Mouse (Mus musculus) embryonic facial prominence, embryonic 15.5 days (tissue): ENCODE results near the gene BC004004. TPM values are rescaled to one million over a fixed set of nuclear protein-coding genes. Genes with fewer than 3 reads are reported as not detected.

Source experiments
- ATAC-seq: fragments of 200-750 bp; cut with Nextera tagmentation; 2 replicates; pipeline ENCODE4 v1.8.0; 2017; ENCODE audit warnings: low read depth, moderate TSS enrichment; ENCODE audit not compliant: insufficient number of reproducible peaks, low FRiP score, low TSS enrichment
- H3K27ac ChIP-seq: fragments of 300-500 bp; sonication (generic); replicated peaks from 2 replicates; pipeline ENCODE4 v1.5.1; 2015; ENCODE audit warnings: mild to moderate bottlenecking, inconsistent platforms
- H3K27me3 ChIP-seq: fragments of 300-500 bp; sonication (generic); 2 replicates; pipeline ENCODE4 v1.6.1; 2015; ENCODE audit warnings: inconsistent platforms
- H3K36me3 ChIP-seq: fragments of 300-500 bp; sonication (generic); 2 replicates; pipeline ENCODE4 v1.6.1; 2015; ENCODE audit warnings: mild to moderate bottlenecking, inconsistent platforms
- H3K4me1 ChIP-seq: fragments of 300-500 bp; sonication (generic); 2 replicates; pipeline ENCODE4 v1.6.1; 2015; ENCODE audit warnings: inconsistent platforms
- H3K4me2 ChIP-seq: fragments of 300-500 bp; sonication (generic); replicated peaks from 2 replicates; pipeline ENCODE4 v1.6.1; 2015; ENCODE audit warnings: mild to moderate bottlenecking, inconsistent platforms
- H3K4me3 ChIP-seq: fragments of 300-500 bp; sonication (generic); replicated peaks from 2 replicates; pipeline ENCODE4 v1.5.1; 2015; ENCODE audit warnings: mild to moderate bottlenecking, inconsistent platforms
- H3K9ac ChIP-seq: fragments of 300-500 bp; sonication (generic); 2 replicates; pipeline ENCODE4 v1.6.1; 2015; ENCODE audit warnings: inconsistent platforms
- H3K9me3 ChIP-seq: fragments of 300-500 bp; sonication (generic); replicated peaks from 2 replicates; pipeline ENCODE4 v1.6.1; 2016; ENCODE audit warnings: inconsistent platforms
- WGBS: fragments of 180-500 bp; shearing (Covaris S2); methylation state at CpG from one replicate; pipeline ENCODE4 v1.1.7; 2015; 5-methylcytosine and 5-hydroxymethylcytosine counted together
- polyA plus RNA-seq: library from polyadenylated mRNA; unstranded; fragments of >200 nt; fragmentation: Nextera tagmentation; extraction: Ambion mirVana; gene quantifications from 2 replicates; pipeline ENCODE4 v1.2.1, GENCODE M21; 2015

The BC004004 gene
- polyA plus RNA-seq, 1 experiment from 2014 or later = 85.8 TPM

DNA sequence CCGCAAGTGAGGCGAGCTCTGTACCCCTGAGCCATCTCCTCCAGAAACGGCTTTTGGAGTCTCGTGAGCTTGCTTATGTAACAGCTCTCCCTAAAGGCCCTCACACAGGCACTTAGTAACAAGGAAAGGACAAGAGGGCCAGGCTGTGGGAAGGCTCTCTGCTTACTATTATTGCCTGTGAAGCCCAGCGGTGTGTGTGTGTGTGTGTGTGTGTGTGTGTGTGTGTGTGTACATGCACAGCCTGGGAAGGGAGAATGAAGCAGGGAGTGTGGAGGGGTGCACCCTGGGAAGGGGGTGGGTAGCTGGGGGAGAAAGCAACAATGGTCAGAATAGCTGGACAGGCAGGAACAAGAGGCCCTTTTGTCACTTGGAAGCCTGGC, 86.9 kb downstream of the BC004004 start:
- Histone ChIP-seq H3K4me2 (no peak overlapping the region), H3K4me3 (no peak overlapping the region), H3K27ac (peak overlapping the region; percentile 84), H3K27me3 (no peaks in the 10 kb centered on the region), H3K36me3 (no peaks in the 10 kb centered on the region), H3K9ac (no peak overlapping the region), H3K4me1 (peaks cover 17% of the 10 kb centered on the region), H3K9me3 (no peaks in the 10 kb centered on the region)
- 38% methylated on average over 5 of the region's 5 CpGs for WGBS
- peak; percentile 20; the same call in 1 of the 2 replicates for ATAC-seq

DNA sequence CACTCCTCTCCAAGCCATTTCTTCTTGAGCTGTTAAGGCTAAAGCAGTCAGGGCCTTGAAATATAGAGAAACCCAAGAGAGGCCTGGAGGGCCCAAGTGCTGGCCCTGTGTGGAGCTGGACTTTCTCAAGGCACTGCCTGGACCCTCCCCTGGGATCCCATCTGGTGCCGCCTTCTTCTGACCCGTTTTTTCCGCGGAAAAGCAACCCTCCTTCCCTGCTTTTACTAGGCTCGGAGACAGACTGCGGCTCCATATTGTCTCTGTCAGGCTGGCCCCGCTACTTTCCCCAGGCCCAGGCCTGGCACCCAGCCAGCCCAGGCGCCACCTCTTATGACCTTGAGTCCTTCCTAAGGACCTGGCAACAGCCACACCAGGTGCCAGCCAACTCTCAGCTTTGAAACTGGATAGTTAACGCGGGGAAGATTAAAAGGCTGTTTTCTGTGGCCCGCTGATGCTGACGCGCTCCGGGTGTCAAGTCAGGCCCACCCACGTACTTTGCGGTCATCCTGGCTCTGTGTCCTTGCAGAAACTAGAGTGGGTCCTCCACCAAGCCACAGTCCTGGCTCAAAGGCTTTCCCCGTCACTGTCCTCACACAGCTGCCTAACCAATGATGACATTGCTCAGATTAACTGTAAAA, 87.4 kb downstream of the BC004004 start:
- Histone ChIP-seq H3K4me3 (peak overlapping the region; percentile 28; the same call in 1 of the 2 replicates), H3K4me2 (peak overlapping the region; percentile 47), H3K4me1 (peaks cover 17% of the 10 kb centered on the region), H3K27ac (peak overlapping the region; percentile 84), H3K36me3 (no peaks in the 10 kb centered on the region), H3K9ac (0 out of 2 replicates have a peak overlapping the region, but pooled peaks have one; percentile 9), H3K27me3 (no peaks in the 10 kb centered on the region), H3K9me3 (no peaks in the 10 kb centered on the region)
- WGBS = 30% methylated on average over 17 of the region's 17 CpGs
- peak; percentile 52 for ATAC-seq

DNA sequence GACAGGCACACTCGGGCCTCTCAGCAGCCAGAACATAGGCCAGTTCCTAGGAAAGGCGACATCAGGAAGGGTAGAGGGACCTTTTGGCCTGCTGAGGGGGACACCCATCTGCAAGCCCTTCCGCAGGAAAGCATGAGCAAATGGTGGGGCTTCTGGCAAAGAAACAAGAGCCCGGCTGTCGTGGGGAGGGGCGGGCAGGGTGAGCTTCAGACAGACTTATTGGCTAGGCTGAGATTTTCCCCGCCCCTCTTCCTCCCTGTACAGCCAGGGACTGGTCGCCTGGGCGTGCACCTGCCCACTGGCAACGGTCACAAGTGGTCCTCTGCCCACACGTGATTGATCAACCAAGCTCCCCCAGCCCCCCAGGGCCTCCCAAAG, 87.9 kb downstream of the BC004004 start:
- ATAC-seq = peak; percentile 69
- peak overlapping the region; percentile 21; the same call in 1 of the 2 replicates for H3K9ac ChIP-seq
- no peaks in the 10 kb centered on the region for H3K27me3 ChIP-seq
- peak overlapping the region; percentile 47 for H3K4me2 ChIP-seq
- H3K4me3 ChIP-seq = peak overlapping the region; percentile 28
- H3K27ac ChIP-seq = peak overlapping the region; percentile 84
- no peaks in the 10 kb centered on the region for H3K36me3 ChIP-seq
- 3% methylated on average over 11 of the region's 11 CpGs for WGBS
- no peaks in the 10 kb centered on the region for H3K9me3 ChIP-seq
- peaks cover 17% of the 10 kb centered on the region for H3K4me1 ChIP-seq

DNA sequence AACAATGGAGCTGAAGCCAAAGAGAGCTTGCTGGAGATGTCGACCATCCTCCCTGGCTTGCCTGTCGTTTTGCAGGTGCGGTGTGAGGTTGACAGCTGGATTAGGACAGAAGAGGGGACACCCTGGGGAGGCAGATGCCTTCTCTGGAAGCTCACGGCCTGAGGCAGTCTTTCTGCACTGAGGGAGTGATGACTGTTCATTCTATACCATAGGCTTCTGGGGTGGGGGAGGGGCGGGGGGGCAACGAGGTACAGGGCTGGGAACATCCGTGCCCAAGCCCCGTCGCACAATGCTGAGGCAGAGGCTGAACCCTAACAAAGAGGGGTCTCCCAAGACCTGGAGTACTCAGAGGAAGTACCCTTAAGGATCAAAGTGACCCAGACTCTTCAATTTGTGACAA, 88.3 kb downstream of the BC004004 start:
- ATAC-seq = peak; percentile 9; the same call in 1 of the 2 replicates

DNA sequence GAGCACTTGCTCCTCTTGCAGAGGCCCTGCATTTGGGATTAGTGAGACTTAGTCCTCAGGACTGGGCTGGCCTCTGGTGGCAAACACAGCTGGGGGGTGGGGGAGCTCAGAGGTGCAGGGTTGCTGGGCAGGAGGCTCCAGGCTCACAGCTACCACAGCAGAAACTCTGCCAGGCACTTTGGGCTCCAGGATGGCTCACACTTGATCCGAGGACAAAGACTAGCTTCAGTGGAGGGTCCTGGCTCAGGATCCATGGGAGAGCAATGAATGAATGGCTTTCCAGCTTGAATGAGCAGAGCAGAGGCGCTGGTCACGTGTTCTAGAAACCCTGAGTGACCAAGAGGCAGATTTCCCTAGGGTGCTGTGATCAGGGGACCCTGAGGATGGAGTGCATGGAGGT, 90.3 kb downstream of the BC004004 start:
- Histone ChIP-seq H3K27me3 (no peaks in the 10 kb centered on the region), H3K4me1 (peaks cover 17% of the 10 kb centered on the region), H3K4me3 (no peak overlapping the region), H3K9ac (no peak overlapping the region), H3K36me3 (no peaks in the 10 kb centered on the region), H3K9me3 (no peaks in the 10 kb centered on the region), H3K4me2 (no peak overlapping the region), H3K27ac (no peak overlapping the region)
- ATAC-seq = no peak
- WGBS = 55% methylated on average over 3 of the region's 3 CpGs

More for the DNA sequence above, 88.3 kb downstream of the BC004004 start:
- Histone ChIP-seq H3K27ac (peak overlapping the region; percentile 84; the same call in 1 of the 2 replicates), H3K4me3 (peak overlapping the region; percentile 28), H3K9ac (peak overlapping the region; percentile 21; the same call in 1 of the 2 replicates), H3K4me1 (peaks cover 17% of the 10 kb centered on the region), H3K27me3 (no peaks in the 10 kb centered on the region), H3K9me3 (no peaks in the 10 kb centered on the region), H3K4me2 (peak overlapping the region; percentile 47), H3K36me3 (no peaks in the 10 kb centered on the region)
- WGBS = 6% methylated on average over 9 of the region's 9 CpGs

DNA sequence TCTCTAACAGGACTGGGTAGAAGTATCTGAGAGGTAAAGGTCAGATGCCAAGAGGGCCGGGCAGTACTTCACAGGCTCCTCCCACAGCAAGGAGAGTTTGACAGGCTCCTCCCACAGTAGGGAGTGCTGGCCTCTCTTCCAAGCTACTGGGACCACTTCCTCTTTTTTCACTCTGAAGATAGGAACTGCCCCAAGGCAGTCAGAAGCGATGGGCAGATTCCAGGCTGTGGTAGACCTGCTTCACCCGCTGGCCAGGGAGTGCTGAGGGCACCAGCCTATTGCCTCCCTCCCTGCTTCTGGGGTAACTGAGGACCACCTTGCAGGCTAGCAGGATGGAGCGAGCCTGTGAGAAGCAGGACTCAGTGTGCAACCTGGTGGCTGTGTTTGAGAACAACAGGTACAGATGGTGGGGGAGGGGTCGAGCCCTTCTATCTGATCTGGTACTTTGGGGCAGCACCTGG, 92.2 kb downstream of the BC004004 start, which contains the start of gene Fgd2:
Gene Fgd2, plus strand, starts transcription at position 154 of the 461 bp plus-strand sequence.
- no peak for ATAC-seq
- H3K4me2 ChIP-seq = no peak within 1 kb of the TSS
- no peak within 1 kb of the TSS for H3K27ac ChIP-seq
- no peaks in the 10 kb centered on the region for H3K9me3 ChIP-seq
- WGBS = 17% methylated on average over 5 of the region's 5 CpGs
- peaks cover 14% of the 10 kb centered on the region for H3K4me1 ChIP-seq
- no peak within 1 kb of the TSS for H3K4me3 ChIP-seq
- H3K36me3 ChIP-seq = no peaks in the 10 kb centered on the region
- H3K9ac ChIP-seq = no peak within 1 kb of the TSS
- no peaks in the 10 kb centered on the region for H3K27me3 ChIP-seq

DNA sequence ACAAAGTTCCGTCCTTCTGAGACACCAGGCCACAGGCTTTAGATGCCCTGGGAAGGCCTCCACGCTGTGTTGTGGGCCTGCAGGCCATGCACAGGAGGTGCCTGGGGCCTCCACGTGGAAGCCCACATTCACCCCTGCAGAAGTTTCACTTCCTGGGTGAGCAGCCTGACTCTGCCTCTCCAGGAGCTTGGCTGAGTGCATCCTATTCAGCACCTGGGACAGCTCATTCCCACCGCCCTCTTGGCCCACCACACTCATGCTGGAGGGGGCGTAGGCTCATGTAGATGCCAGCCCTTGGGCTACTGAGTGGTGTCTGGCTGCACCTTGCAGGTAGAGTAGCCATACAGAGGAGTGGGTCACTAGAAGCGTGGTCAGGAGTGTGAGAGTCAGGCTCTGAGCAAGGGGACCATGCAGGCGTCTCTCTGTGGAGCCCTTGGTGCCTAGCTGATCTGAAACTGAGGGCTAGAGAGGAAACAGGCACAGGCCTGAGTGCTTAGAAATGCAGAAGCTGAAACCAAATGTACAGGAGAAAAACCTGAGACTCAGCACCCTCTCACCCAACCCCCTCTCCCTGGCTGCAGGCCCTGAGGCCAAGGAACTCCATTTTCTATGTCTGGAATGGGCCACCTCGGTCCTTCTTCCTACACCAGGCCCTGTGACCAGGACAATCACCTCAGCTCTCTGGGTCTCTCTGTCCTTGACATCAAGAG, 93.5 kb downstream of the BC004004 start:
- no peak for ATAC-seq
- Histone ChIP-seq H3K36me3 (no peaks in the 10 kb centered on the region), H3K27me3 (no peaks in the 10 kb centered on the region), H3K4me1 (peaks cover under 1% of the 10 kb centered on the region; the same call in 1 of the 2 replicates), H3K4me3 (no peak overlapping the region), H3K9me3 (no peaks in the 10 kb centered on the region), H3K27ac (no peak overlapping the region), H3K4me2 (no peak overlapping the region), H3K9ac (no peak overlapping the region)
- 45% methylated on average over 8 of the region's 8 CpGs for WGBS

DNA sequence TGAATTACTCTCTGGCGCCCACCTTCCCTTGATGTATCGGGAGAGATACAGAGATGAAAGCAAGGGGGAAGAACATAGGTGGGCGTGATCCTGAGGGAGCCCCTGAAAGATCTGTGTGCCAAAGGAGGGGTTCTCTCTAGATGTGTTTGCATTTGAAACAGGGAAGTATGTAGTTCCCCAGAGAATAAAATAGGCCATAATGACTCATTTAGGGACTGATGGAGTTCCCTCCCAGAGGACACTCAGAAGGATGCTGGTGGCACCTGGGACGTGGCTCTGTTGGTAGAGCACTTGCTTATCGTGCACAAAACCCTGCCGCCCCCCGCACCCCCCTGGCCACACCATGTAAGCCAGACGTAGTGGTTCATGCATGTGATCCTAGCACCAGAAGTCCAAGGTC, 94.5 kb downstream of the BC004004 start:
- ATAC-seq = no peak
- Histone ChIP-seq H3K27ac (no peak overlapping the region), H3K4me3 (no peak overlapping the region), H3K4me2 (no peak overlapping the region), H3K4me1 (no peaks in the 10 kb centered on the region), H3K27me3 (no peaks in the 10 kb centered on the region), H3K9ac (no peak overlapping the region), H3K9me3 (no peaks in the 10 kb centered on the region), H3K36me3 (no peaks in the 10 kb centered on the region)
- WGBS = 74% methylated on average over 8 of the region's 8 CpGs

Other genes starting within 250 kb of the BC004004 start
- 485 and 487 TPM in 2 replicates for gene Srsf3, start 236.2 kb upstream of the BC004004 start, polyA plus RNA-seq
- gene Cdkn1a, start 177.8 kb upstream of the BC004004 start, polyA plus RNA-seq = 347 and 357 TPM in 2 replicates
- gene Rab44, start 154.6 kb upstream of the BC004004 start, polyA plus RNA-seq = 3.4 and 4.5 TPM in 2 replicates
- gene Cpne5, start 30.6 kb upstream of the BC004004 start, polyA plus RNA-seq = 27.6 and 28.9 TPM in 2 replicates
- 129 and 132 TPM in 2 replicates for gene Ppil1, start 4.6 kb upstream of the BC004004 start, polyA plus RNA-seq
- gene Pi16, start 48.9 kb downstream of the BC004004 start, polyA plus RNA-seq = 2.7 and 2.8 TPM in 2 replicates
- gene Mtch1, start 79.1 kb downstream of the BC004004 start, polyA plus RNA-seq = 337 and 355 TPM in 2 replicates
- gene Fgd2, start 92.1 kb downstream of the BC004004 start, polyA plus RNA-seq = 14.5 and 15.3 TPM in 2 replicates
- gene Pim1, start 222.0 kb downstream of the BC004004 start, polyA plus RNA-seq = 17.8 and 20.0 TPM in 2 replicates